Mouse (Mus musculus) heart, adult 8-10 months (tissue): ENCODE results near the gene Inhbb. TPM values are rescaled to one million over a fixed set of nuclear protein-coding genes. Genes with fewer than 3 reads are reported as not detected.

Experiments
- DNase-seq: peaks from one replicate; pipeline ENCODE4 v3.0.0; 2022; ENCODE audit warnings: low spot score
- total RNA-seq, 4 experiments: library from RNA; stranded (reverse); gene quantifications; 2 replicates each; pipeline ENCODE4 v1.2.4; 2022

The Inhbb gene
- total RNA-seq, result 1 to 10 TPM in 3 of 4 experiments, under 1 TPM in 1; 0.60 to 2.3 (median 1.1) TPM

- no peak for DNase-seq
Measured at GRCm38 (mm10) chr1:119421576-119422421, at the start of gene Inhbb. TSS of gene Inhbb (minus strand) at chr1:119422248.

GRCm38 (mm10) chr1:119463386-119463785, 41.3 kb upstream of the Inhbb start:
- DNase-seq, result peak; percentile 52

- no peak for DNase-seq
Measured at GRCm38 (mm10) chr1:119460062-119460461, 38.0 kb upstream of the Inhbb start.

GRCm38 (mm10) chr1:119457993-119458605, 36.1 kb upstream of the Inhbb start:
- peak; percentile 57 for DNase-seq

GRCm38 (mm10) chr1:119457528-119457855, 35.4 kb upstream of the Inhbb start:
- no peak for DNase-seq

DNA sequence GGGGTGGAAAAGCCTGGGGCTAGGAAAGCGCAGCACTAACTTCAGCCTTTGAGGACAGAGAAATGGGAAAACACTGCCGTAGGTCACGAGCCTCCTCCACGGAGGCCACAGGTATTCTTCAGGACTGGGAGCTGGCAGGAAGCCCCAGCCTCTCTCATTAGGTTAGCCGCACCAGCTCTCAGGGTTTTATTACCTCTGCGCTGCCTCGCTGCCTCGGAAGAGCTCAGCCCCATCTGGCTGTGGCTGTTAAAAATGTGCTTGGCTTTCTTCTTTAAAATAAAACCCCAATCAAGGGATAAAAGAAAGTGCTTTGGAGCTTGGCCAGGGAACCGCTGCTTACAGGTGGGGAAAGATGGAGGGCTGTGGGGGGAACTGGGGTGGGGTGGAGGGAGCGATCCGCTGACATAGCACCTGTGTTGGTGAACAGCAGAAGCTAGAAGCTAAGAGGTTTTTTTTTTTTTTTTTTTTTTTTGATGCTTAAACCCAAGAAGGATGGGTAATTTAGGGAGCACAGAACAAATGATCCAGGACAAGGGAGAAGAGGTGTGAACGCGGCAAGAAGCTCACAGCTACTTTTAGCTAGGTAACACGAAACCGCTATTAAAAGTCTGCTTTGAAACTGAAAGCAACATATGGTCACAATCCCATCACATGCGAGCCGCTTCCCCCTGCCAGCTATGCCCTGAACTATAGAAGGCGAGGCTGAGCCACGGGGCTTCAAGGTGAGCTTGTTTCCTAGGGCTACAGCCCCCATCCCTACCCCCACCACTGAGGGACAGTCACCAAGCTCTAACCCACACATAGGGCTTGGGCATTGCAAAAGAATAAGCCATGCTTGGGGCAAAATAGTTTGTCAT, 34.9 kb upstream of the Inhbb start:
- no peak for DNase-seq

GRCm38 (mm10) chr1:119453731-119454130, 31.7 kb upstream of the Inhbb start:
- DNase-seq, result no peak

DNA sequence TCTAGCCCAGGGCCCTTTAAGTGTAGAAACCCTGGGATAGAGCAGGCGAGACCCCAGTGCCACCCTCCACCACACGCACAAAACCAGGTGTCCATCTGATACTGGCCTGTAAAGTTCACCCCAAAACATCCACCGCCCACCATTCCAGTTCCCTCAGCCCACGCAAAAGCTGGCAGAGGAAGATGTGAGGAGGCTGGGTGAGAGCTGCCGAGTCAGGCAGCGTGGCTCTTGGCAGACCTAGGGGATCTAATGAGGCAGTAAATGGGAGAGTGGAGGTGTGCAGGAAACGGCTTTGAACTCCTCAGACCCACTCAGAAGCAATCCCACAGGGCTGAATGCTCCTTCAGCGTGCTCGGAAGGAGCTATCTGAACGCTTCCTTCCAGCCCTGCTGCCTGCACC, 29.4 kb upstream of the Inhbb start:
- no peak for DNase-seq

- no peak for DNase-seq
Measured at GRCm38 (mm10) chr1:119450651-119451345, 28.8 kb upstream of the Inhbb start.

- DNase-seq, result no peak
Measured at GRCm38 (mm10) chr1:119446753-119447283, 24.8 kb upstream of the Inhbb start.

DNA sequence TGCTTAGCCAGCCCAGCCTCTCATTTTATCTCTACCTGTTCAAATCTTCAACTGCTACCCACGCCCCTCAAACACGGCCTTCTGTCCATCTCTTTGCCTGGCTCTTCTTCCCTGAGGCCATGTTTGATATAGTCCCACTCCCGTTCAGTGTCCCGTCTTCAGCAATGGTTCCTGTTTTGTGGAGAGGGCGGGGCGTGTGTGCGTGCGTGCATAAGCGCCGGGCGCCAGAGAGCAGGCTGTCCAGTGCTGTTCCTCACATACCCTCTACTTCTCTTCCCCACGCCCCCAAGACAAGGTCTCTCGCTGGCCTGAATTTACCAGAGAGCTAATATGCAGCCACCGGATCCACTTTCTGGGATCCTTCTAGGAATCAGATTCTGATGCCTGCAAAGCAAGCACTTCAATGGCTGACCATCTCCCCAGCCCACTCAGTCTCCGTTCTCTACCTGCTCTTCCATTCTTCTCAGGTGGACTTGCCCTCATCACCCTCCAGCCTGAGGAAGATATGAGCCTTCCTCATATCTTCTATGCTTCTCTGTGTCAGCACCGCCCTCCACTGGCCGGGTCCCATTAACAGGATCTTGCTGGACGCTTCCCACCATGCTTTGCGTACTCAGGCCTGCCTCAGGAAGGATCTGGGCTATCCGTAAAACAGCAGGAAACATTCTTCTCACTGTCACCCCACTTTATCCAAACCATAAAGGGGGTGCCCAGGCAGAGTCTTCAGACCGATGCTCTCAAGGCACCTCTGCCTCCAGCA, 21.7 kb upstream of the Inhbb start:
- no peak for DNase-seq

DNA sequence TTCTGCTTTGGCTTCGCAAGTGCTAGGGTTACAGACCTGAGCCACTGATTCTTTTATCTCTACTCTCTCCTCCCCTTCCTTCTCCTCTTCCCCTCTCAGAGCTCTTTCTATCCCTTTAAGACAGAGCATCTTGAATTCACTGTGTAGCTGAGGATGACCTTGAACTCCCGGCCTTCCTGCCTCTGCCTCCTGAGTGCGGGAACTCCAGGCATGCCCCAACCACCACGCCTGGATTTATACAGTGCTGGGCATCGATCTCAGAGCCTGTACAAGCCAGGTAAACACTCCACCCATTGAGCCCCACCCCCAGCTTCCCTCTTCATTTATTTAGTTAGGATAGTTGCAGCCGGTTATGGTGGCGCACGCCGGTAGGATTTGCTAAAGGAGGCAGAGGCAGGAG, 20.9 kb upstream of the Inhbb start:
- no peak for DNase-seq

GRCm38 (mm10) chr1:119438105-119438637, 16.1 kb upstream of the Inhbb start:
- no peak for DNase-seq

DNA sequence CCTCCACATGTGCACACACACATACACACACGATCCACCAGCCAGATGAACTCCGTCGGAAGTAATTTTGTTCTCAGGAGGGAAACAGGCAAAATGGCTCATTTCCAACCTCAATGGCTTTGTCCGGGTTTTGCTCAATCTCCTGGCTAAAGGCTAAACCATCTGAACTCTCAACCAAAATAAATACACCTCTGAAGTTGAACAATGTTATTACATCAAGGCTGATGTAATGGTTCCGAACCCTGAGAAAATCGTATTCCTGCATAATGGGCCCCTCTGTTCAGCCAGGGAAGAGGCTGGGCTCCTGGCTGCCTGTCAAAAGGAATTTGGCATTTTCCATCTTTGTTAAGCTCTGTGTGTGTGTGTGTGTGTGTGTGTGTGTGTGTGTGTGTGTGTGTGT, 15.4 kb upstream of the Inhbb start:
- no peak for DNase-seq

- DNase-seq, result no peak
Measured at GRCm38 (mm10) chr1:119424141-119424860, 2.3 kb upstream of the Inhbb start.

DNA sequence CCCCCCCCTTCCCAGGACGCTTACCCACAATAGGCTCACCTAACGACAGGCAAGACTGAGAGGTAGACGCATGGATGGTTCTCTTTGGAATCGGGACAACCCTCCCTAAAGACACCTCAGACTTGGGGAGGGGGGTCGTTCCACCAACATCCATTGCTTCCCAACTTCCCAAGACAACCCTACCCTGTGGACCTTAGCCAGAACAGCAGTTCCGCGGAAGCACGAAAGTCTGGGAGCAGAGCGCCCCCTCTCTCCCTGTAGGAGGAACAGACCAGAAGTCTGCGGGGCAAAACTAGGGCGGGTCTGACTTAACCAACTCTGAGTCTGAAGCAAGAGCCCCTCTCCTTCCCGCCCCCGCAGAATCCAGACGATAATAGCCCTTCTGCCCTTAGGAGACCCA, 1.5 kb upstream of the Inhbb start:
- peak; percentile 50 for DNase-seq

DNA sequence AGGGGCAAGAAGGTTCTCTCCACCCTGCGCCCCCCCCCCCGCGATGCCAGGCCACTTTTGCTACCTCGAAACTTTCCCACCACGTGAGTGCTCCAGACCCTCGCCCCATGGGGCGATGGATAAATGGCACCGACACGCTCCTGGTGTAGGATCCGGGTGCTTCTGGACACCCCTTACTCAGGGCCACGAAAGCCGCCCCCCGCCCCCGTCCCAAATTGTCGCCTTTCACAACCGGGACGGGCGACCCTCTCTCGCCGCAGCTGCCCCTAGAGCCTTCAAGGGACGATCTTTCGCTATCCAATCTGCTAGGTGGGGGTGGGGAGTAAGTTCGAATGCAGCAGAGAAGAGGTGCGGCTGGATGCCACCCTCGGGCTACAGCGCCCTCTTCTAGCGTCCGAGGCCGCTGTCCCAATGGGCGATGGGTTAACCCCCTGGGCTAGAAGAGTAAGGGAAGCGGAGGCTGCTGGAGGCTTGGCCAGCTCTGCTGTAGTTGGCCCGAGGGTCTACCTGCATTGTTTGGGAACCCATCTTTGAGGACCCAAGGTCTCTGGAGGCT, 490 bp upstream of the Inhbb start:
- DNase-seq, result no peak

GRCm38 (mm10) chr1:119420984-119421575, 968 bp downstream of the Inhbb start:
- no peak for DNase-seq
